Mouse (Mus musculus): ENCODE data around the gene Pola1. TPM values are rescaled to one million over a fixed set of nuclear protein-coding genes. Genes with fewer than 3 reads are reported as not detected.
"Not testable (repeated sequence)": the region's sequence is repeated elsewhere in the genome, so short reads cannot be mapped to it uniquely, and the experiment has no call there.

Gene Pola1
- polyA plus RNA-seq, 1 experiment from 2014 or later = 21.8 TPM

DNA sequence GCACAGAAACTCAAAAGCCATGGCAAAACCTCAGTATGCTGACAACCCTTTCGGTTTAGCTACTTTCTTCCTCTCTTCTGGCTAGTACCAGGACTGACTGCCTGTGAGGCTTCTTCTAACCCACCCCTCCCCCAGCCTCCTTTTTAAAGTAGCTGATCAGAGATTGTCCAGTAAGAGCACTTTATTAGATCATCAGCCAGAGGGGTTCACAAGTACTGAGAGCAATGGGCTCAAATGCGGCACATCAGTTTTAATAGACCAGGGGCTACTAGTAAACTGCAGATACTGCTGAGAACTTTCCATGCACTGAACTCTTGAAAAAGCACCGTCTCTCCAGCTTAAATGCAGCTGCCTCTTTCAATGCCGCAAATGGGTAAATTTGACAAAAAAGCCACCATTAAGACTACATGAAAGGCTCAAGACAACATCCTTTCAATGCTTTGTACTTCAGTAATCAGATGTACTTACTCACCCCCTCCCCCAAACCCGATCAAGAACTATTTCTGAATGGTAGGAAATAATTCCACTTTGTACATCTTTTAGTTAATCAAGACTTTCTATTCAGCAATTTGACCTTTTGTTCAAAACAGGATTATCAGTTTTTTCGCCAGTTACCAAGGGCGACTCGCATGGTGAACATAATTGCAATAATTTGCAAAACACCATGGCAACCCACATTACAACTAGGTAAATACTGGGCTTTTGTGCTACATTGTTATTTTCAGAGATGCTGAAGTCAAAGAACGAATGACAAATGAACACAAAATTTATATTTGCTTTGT, 202.8 kb downstream of the Pola1 start:
- Histone ChIP-seq H3K27me3 (no peaks in the 10 kb centered on the region), H3K36me3 (no peaks in the 10 kb centered on the region), H3K4me2 (replicated peaks) (no peak overlapping the region), H3K27ac (no peak overlapping the region), H3K4me1 (no peaks in the 10 kb centered on the region), H3K9me3 (no peaks in the 10 kb centered on the region), H3K4me3 (no peak overlapping the region), H3K9ac (no peak overlapping the region)
- 78% methylated on average over 9 of the region's 9 CpGs for WGBS
- ATAC-seq (ENCODE audit: insufficient number of reproducible peaks, insufficient read depth, low FRiP score, low TSS enrichment) = no peak

DNA sequence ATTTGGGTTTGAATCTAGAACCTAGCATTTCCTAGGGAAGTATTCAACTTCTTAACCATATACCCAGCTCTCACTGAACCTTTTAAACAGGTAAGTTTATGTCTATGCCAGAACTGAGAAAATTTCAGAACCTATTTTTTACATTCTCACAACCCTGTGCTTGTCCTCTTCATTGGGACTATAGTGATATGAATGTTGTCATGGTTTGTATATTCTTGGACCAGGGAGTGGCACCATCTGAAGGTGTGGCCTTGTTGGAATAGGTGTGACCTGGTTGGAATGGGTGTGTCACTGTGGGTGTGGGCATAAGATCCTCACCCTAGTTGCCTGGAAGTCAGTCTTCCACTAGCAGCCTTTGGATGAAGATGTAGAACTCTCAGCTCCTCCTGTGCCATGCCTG, 231.1 kb downstream of the Pola1 start:
- not testable (repeated sequence) for H3K27me3 ChIP-seq; H3K4me1 ChIP-seq; ATAC-seq (ENCODE audit: insufficient number of reproducible peaks, insufficient read depth, low FRiP score, low TSS enrichment); H3K4me3 ChIP-seq; H3K27ac ChIP-seq; H3K9me3 ChIP-seq; H3K9ac ChIP-seq; H3K4me2 ChIP-seq (replicated peaks); H3K36me3 ChIP-seq

DNA sequence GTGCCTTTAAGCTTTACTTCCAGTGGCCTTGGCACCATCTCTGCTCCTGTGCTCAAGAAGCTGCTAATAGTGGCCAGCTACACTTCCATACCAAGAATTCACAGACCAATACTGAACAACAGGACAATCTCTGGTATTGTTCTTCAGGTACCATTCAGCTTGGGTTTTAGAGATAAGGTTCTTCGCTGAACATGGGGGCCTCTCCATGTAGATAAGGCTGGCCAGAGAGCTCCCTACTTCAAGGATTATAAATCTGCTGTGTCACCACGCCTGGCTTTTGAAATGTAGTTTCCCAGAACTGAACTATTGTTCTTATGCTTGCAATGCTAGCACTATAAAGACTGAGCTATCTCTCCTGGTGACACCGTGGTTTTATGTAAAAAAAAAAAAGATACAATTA, 234.9 kb downstream of the Pola1 start:
- Histone ChIP-seq H3K27me3 (no peaks in the 10 kb centered on the region), H3K9ac (no peak overlapping the region), H3K4me1 (no peaks in the 10 kb centered on the region), H3K9me3 (no peaks in the 10 kb centered on the region), H3K36me3 (no peaks in the 10 kb centered on the region), H3K4me2 (replicated peaks) (no peak overlapping the region), H3K4me3 (no peak overlapping the region), H3K27ac (no peak overlapping the region)
- no peak for ATAC-seq (ENCODE audit: insufficient number of reproducible peaks, insufficient read depth, low FRiP score, low TSS enrichment)
- WGBS = 84% methylated on average over 3 of the region's 3 CpGs

DNA sequence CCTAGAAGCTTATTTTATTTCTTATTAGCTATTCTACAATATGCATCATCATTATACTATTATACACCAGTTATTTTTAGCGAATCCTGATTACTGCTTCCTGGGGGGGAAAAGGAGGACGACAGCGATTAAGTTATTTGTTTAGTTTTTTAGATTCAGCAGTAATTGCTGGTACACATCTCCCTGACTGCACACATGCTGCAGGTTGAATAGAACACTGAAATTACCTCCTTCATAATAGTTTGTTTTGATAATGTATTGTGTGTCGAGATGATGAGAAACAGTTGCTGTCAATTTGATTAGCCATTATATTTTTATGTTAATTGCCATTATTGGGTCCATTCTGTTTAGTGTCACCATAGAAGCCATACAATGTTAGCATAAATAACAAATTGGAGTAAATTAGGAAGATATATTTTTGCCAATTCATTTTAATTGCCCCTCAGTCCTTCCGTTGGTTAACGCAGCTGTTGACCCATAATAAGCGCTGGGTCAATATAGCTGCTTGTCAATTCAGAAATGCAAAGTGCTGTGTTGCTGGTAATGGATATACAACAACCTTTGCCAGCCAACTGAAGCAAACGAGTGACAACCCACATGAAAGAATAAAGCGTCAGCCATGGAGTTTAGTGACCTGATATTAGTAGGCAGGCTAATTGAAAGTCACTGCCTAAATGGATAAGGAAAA, 254.5 kb downstream of the Pola1 start:
- Histone ChIP-seq H3K27me3 (no peaks in the 10 kb centered on the region), H3K27ac (no peak overlapping the region), H3K4me3 (no peak overlapping the region), H3K9ac (no peak overlapping the region), H3K9me3 (no peaks in the 10 kb centered on the region), H3K4me1 (no peaks in the 10 kb centered on the region), H3K36me3 (no peaks in the 10 kb centered on the region), H3K4me2 (replicated peaks) (no peak overlapping the region)
- ATAC-seq (ENCODE audit: insufficient number of reproducible peaks, insufficient read depth, low FRiP score, low TSS enrichment) = no peak
- WGBS = 82% methylated on average over 9 of the region's 9 CpGs

DNA sequence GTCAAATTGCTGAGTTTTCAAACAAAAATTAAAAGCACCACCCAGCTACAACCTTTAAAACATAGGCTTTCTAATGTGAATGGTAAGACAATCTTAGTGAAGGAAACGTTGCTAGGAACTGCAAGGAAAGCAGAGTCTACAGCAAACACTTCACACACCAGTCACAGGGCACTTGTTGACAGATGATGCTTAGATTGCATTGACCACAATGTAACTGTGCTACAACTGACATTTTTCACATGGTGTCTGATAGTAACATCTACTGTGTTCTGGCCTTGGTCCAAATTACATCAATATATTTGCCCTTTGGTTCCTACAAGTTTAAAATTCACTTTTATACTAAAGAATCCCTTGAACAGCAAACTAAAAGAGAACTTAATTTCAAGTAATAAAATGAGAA, 258.5 kb downstream of the Pola1 start:
- Histone ChIP-seq H3K9ac (no peak overlapping the region), H3K36me3 (no peaks in the 10 kb centered on the region), H3K4me1 (no peaks in the 10 kb centered on the region), H3K4me3 (no peak overlapping the region), H3K27ac (no peak overlapping the region), H3K27me3 (no peaks in the 10 kb centered on the region), H3K9me3 (no peaks in the 10 kb centered on the region), H3K4me2 (replicated peaks) (no peak overlapping the region)
- ATAC-seq (ENCODE audit: insufficient number of reproducible peaks, insufficient read depth, low FRiP score, low TSS enrichment) = no peak
- 58% methylated on average over 1 of the region's 1 CpGs for WGBS

DNA sequence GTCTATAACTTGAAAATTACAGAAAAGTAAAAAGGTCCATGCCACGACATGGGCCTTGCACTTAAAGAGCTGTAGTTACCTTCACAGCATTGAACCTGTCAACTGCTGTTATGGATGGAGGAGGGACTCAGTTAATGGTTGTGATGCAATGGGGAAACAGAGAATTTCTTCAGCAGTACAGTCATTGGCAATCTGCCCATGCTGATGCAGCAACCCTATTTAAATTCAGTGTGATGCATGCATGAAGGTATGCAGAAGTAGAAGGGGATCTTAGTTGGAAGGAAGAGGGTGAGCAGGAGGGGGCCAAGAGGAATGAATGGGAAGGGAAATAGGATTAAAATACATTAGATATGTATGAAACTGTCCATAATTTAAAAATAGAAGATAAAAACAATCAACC, 262.2 kb downstream of the Pola1 start:
- no peaks in the 10 kb centered on the region for H3K4me1 ChIP-seq
- H3K27ac ChIP-seq = no peak overlapping the region
- no peak overlapping the region for H3K4me2 ChIP-seq (replicated peaks)
- ATAC-seq (ENCODE audit: insufficient number of reproducible peaks, insufficient read depth, low FRiP score, low TSS enrichment) = no peak
- WGBS = 70% methylated on average over 1 of the region's 1 CpGs
- H3K9ac ChIP-seq = no peak overlapping the region
- H3K4me3 ChIP-seq = no peak overlapping the region
- H3K36me3 ChIP-seq = no peaks in the 10 kb centered on the region
- H3K27me3 ChIP-seq = no peaks in the 10 kb centered on the region
- H3K9me3 ChIP-seq = no peaks in the 10 kb centered on the region

DNA sequence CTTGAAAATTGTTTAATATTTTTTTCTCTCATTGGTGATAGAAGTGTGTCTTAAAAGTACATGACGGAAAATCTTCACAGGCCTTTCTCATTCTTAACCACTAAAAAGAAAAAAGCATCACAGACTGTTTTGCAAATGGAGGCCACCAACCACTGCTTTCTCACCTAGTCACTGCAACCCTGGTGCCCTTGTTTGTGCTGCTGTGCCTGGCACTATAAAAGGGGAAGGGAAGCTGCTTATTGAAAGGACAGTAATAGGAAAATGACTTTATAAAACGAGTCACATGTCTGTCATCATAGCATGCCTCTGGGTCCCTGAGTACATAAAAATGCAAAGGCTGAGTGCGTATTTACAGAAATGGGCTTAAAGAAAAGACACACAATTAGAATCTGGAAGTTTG, 263.7 kb downstream of the Pola1 start:
- no peak overlapping the region for H3K4me3 ChIP-seq
- 78% methylated on average over 3 of the region's 3 CpGs for WGBS
- no peaks in the 10 kb centered on the region for H3K9me3 ChIP-seq
- no peak overlapping the region for H3K9ac ChIP-seq
- no peaks in the 10 kb centered on the region for H3K36me3 ChIP-seq
- no peak overlapping the region for H3K4me2 ChIP-seq (replicated peaks)
- H3K4me1 ChIP-seq = no peaks in the 10 kb centered on the region
- H3K27ac ChIP-seq = no peak overlapping the region
- H3K27me3 ChIP-seq = no peaks in the 10 kb centered on the region
- ATAC-seq (ENCODE audit: insufficient number of reproducible peaks, insufficient read depth, low FRiP score, low TSS enrichment) = no peak

DNA sequence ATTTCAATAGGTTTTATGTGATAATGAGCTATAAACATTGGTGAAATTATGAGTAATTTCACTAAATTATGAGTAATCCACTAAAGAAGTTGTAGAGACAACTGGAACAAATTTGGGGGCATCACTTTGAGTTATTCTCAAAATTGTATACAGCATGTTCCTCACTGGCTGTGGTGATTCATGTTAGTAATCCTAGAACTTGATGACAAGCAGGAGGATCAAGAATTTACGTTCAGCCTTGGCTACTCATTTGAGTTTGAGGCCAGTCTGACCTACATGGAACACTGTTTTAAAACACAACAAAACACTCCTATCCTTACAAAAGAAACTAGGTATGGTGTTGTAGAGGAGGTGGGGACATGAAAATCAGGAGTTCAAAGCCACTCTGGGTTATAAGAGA, 310.6 kb downstream of the Pola1 start:
- H3K27ac ChIP-seq = no peak overlapping the region
- no peak overlapping the region for H3K9ac ChIP-seq
- no peaks in the 10 kb centered on the region for H3K9me3 ChIP-seq
- ATAC-seq (ENCODE audit: insufficient number of reproducible peaks, insufficient read depth, low FRiP score, low TSS enrichment) = no peak
- no peak overlapping the region for H3K4me3 ChIP-seq
- H3K36me3 ChIP-seq = no peaks in the 10 kb centered on the region
- no peak overlapping the region for H3K4me2 ChIP-seq (replicated peaks)
- H3K27me3 ChIP-seq = no peaks in the 10 kb centered on the region
- WGBS = 50% methylated on average over 1 of the region's 1 CpGs
- no peaks in the 10 kb centered on the region for H3K4me1 ChIP-seq

DNA sequence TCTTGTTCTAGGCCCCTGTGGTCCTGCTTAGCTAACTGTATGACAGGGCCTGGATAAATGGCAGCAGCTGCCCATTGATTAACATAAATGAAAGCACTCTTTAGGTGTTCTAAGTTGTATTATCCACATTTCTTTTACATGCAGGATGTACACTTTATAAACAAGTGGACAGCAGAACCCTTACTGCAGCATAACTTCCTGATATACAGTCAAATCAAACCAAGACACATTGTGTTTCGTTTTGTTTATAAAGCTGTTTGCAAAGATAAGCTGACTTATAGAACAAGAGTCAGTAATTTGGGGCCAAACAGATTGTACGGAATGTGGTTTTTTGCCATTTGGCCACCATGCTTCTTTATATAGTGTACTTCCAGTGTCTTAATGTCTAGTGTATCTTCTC, 312.0 kb downstream of the Pola1 start:
- no peak overlapping the region for H3K4me2 ChIP-seq (replicated peaks)
- no peaks in the 10 kb centered on the region for H3K4me1 ChIP-seq
- no peaks in the 10 kb centered on the region for H3K27me3 ChIP-seq
- no peaks in the 10 kb centered on the region for H3K9me3 ChIP-seq
- no peak overlapping the region for H3K4me3 ChIP-seq
- no peak overlapping the region for H3K9ac ChIP-seq
- 81% methylated on average over 2 of the region's 2 CpGs for WGBS
- H3K27ac ChIP-seq = no peak overlapping the region
- H3K36me3 ChIP-seq = no peaks in the 10 kb centered on the region
- no peak for ATAC-seq (ENCODE audit: insufficient number of reproducible peaks, insufficient read depth, low FRiP score, low TSS enrichment)

DNA sequence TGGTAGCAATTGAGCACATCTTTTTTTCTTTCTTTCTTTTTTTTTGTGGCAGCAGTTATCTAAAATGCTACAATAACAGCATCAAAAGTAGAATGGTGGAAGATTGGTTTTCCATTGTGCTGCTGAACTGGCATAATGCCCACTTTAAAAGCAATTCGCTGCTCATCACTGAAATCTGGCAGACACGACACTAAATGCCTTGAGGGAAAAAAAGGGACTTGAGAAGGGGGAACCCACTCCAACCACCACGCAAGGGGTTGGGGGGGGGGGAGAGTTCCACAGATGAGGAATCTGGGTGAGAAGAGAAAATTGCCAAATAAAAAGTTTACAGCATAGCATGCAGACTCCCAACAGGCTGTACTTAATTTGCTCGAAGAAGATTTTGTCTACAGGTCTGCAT, 314.4 kb downstream of the Pola1 start:
- ATAC-seq (ENCODE audit: insufficient number of reproducible peaks, insufficient read depth, low FRiP score, low TSS enrichment) = no peak
- H3K36me3 ChIP-seq = no peaks in the 10 kb centered on the region
- no peak overlapping the region for H3K9ac ChIP-seq
- 59% methylated on average over 4 of the region's 4 CpGs for WGBS
- no peaks in the 10 kb centered on the region for H3K4me1 ChIP-seq
- no peak overlapping the region for H3K27ac ChIP-seq
- no peaks in the 10 kb centered on the region for H3K27me3 ChIP-seq
- no peak overlapping the region for H3K4me3 ChIP-seq
- H3K9me3 ChIP-seq = no peaks in the 10 kb centered on the region
- H3K4me2 ChIP-seq (replicated peaks) = no peak overlapping the region

DNA sequence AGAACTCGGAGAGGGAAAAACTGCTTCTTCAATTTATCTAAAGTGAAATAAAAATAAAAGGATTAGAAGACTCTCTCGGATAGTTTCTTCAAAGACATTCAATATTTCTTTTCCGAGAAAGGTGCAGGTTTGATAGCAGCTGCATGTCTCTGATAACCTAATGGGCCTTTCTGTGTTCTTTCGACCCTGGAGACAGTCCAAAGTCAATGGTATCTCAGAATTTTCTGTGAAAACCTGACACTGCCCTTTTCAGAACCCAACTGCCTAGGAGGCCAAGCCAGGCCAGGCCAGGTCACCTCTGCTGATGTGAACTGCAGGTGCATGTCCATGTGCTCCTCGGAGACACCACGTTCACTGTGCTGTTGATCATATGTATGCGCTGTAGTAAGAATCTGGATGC, 326.2 kb downstream of the Pola1 start:
- H3K4me3 ChIP-seq = no peak overlapping the region
- H3K9ac ChIP-seq = no peak overlapping the region
- no peaks in the 10 kb centered on the region for H3K36me3 ChIP-seq
- no peak overlapping the region for H3K4me2 ChIP-seq (replicated peaks)
- no peak for ATAC-seq (ENCODE audit: insufficient number of reproducible peaks, insufficient read depth, low FRiP score, low TSS enrichment)
- H3K27ac ChIP-seq = no peak overlapping the region
- no peaks in the 10 kb centered on the region for H3K4me1 ChIP-seq
- H3K9me3 ChIP-seq = no peaks in the 10 kb centered on the region
- WGBS = 90% methylated on average over 7 of the region's 7 CpGs
- H3K27me3 ChIP-seq = peaks cover 25% of the 10 kb centered on the region

DNA sequence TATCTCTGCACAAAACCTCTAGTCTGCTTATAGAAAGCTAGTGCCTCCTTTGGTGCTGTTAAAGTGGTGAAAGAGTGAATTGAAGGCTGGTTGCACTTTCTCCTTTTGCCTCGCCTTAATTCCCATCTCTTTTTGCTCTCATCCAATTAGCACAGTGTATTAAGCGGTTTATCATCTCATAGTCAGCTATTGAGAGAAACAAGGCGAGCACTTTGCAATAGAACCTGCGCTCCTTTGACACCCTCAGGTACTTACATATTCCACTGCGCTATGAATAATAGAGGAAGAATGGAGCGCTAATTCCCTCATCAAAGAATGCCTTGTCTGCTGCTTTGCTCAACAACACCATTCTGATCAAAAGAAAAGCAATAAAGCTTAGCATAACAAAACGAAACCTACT, 330.2 kb downstream of the Pola1 start:
- Histone ChIP-seq H3K4me1 (peaks cover 3% of the 10 kb centered on the region; the same call in 1 of the 2 replicates), H3K27me3 (peaks cover 60% of the 10 kb centered on the region), H3K4me2 (replicated peaks) (no peak overlapping the region), H3K36me3 (no peaks in the 10 kb centered on the region), H3K9me3 (no peaks in the 10 kb centered on the region), H3K9ac (no peak overlapping the region), H3K27ac (no peak overlapping the region), H3K4me3 (no peak overlapping the region)
- WGBS = 16% methylated on average over 7 of the region's 7 CpGs
- ATAC-seq (ENCODE audit: insufficient number of reproducible peaks, insufficient read depth, low FRiP score, low TSS enrichment) = no peak
